Mouse (Mus musculus) forebrain, embryonic 12.5 days (tissue): ENCODE results near the gene Gm20532. TPM values are rescaled to one million over a fixed set of nuclear protein-coding genes. Genes with fewer than 3 reads are reported as not detected.
A peak's percentile ranks its signal among the peaks of the same experiment; 100 is the strongest.

Experiments used
- ATAC-seq: fragments of 200-750 bp; cut with Nextera tagmentation; 2 replicates; pipeline ENCODE4 v1.8.0; 2017; ENCODE audit warnings: moderate TSS enrichment; ENCODE audit not compliant: low FRiP score
- H3K27ac ChIP-seq: fragments of 300-500 bp; sonication (generic); 2 replicates; pipeline ENCODE4 v1.5.1; 2016; ENCODE audit warnings: mild to moderate bottlenecking
- H3K27me3 ChIP-seq: fragments of 300-500 bp; sonication (generic); 2 replicates; pipeline ENCODE4 v1.6.1; 2016; ENCODE audit warnings: mild to moderate bottlenecking
- H3K36me3 ChIP-seq: fragments of 300-500 bp; sonication (generic); replicated peaks from 2 replicates; pipeline ENCODE4 v1.6.1; 2016; ENCODE audit warnings: mild to moderate bottlenecking
- H3K4me1 ChIP-seq: fragments of 300-500 bp; sonication (generic); 2 replicates; pipeline ENCODE4 v1.6.1; 2016
- H3K4me2 ChIP-seq: fragments of 300-500 bp; sonication (generic); 2 replicates; pipeline ENCODE4 v1.6.1; 2016; ENCODE audit warnings: mild to moderate bottlenecking, moderate library complexity
- H3K4me3 ChIP-seq: fragments of 300-500 bp; sonication (generic); replicated peaks from 2 replicates; pipeline ENCODE4 v1.5.1; 2016; ENCODE audit warnings: mild to moderate bottlenecking
- H3K9ac ChIP-seq: fragments of 300-500 bp; sonication (generic); 2 replicates; pipeline ENCODE4 v1.6.1; 2016; ENCODE audit warnings: mild to moderate bottlenecking
- H3K9me3 ChIP-seq: fragments of 300-500 bp; sonication (generic); 2 replicates; pipeline ENCODE4 v1.6.1; 2016
- WGBS: fragments of 180-500 bp; shearing (Covaris S2); methylation state at CpG from one replicate; pipeline ENCODE4 v1.1.7; 2016; 5-methylcytosine and 5-hydroxymethylcytosine counted together
- polyA plus RNA-seq: library from polyadenylated mRNA; unstranded; fragments of >200 nt; fragmentation: Nextera tagmentation; extraction: Ambion mirVana; gene quantifications from 2 replicates; pipeline ENCODE4 v1.2.1, GENCODE M21; 2016

The Gm20532 gene
- not detected in 2 replicates for polyA plus RNA-seq

DNA sequence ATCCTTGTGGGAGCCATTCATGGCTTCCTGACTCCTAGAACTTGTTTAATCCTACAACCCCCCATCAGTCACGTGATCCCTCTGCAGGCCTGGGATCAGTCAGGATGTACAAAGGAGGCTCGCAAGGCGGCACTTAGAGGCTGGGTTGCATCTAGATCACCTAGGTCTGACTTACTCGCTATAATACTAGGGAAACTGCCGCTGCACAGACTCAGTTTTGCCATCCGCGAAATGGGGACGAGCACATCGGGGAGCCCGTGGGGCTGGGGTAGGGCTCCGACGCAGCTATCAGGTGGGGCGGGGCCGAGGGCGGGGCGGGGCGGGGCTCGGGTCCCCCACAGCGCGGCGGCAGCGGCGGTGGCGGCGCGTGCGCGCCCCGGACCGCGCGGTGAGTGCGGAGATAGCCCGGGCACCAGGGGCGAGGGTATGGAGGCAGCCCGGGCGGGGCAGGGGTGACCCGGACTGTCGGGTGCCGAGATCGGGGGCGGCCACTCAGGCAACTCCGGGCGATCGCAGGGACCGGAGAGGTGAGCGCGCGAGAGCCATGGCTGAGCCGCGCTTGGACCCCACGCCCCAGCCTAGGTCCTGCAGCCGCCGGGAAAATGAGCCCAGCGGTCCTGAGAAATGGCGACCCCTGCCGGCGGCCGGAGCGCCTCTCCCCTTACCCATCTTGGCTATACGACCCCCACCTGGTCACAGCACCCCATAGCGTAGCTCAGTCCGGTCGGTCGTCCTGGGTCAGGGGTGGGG is at the start of gene Gm20532:
Gene Gm20532, plus strand, starts transcription at position 346 of the 750 bp plus-strand sequence.
- peak within 1 kb of the TSS; percentile 21; the same call in 1 of the 2 replicates for H3K27ac ChIP-seq
- peak within 1 kb of the TSS; percentile 65 for H3K4me3 ChIP-seq
- under 1% methylated on average over 64 of the region's 65 CpGs for WGBS
- H3K4me1 ChIP-seq = peaks cover 10% of the 10 kb centered on the region; the same call in 1 of the 2 replicates
- H3K36me3 ChIP-seq = no peaks in the 10 kb centered on the region
- peak within 1 kb of the TSS; percentile 61 for H3K9ac ChIP-seq
- H3K9me3 ChIP-seq = no peaks in the 10 kb centered on the region
- peak; percentile 90 for ATAC-seq
- peaks cover 5% of the 10 kb centered on the region; the same call in 1 of the 2 replicates for H3K27me3 ChIP-seq
- peak within 1 kb of the TSS; percentile 75 for H3K4me2 ChIP-seq

DNA sequence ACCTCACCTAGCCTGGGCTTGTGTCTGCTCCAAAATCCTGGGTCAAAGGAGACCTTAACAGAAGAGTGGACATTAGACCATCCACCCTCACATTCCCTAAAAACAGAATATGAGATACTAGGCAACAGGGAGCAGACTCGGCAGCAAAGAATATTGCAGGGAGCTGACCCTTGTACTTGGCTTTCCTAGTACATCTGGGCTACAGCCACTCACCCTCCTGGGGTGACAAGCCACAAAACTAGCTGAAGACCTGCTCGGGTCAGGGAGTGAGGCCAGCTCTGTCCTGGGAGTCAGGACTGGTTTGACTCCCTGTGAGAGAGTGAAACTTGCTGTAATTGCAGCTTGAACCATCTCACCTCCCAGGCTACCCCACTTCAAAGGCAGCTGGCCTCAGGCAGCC is 46.9 kb upstream of the Gm20532 start:
- WGBS = 87% methylated on average over 2 of the region's 2 CpGs
- Histone ChIP-seq H3K27me3 (peaks cover 5% of the 10 kb centered on the region; the same call in 1 of the 2 replicates), H3K9me3 (no peaks in the 10 kb centered on the region), H3K27ac (no peak overlapping the region), H3K36me3 (no peaks in the 10 kb centered on the region), H3K4me1 (peaks cover 32% of the 10 kb centered on the region), H3K9ac (no peak overlapping the region), H3K4me2 (no peak overlapping the region), H3K4me3 (no peak overlapping the region)
- no peak for ATAC-seq

- no peak for ATAC-seq
- no peaks in the 10 kb centered on the region for H3K9me3 ChIP-seq
- peaks cover 5% of the 10 kb centered on the region; the same call in 1 of the 2 replicates for H3K27me3 ChIP-seq
- H3K27ac ChIP-seq = peak overlapping the region; percentile 46; the same call in 1 of the 2 replicates
- H3K9ac ChIP-seq = no peak overlapping the region
- WGBS = 21% methylated on average over 7 of the region's 7 CpGs
- H3K4me2 ChIP-seq = no peak overlapping the region
- H3K4me3 ChIP-seq = no peak overlapping the region
- H3K36me3 ChIP-seq = no peaks in the 10 kb centered on the region
- H3K4me1 ChIP-seq = peaks cover 25% of the 10 kb centered on the region
Measured at GRCm38 (mm10) chr2:26540721-26541120, 45.7 kb upstream of the Gm20532 start.

DNA sequence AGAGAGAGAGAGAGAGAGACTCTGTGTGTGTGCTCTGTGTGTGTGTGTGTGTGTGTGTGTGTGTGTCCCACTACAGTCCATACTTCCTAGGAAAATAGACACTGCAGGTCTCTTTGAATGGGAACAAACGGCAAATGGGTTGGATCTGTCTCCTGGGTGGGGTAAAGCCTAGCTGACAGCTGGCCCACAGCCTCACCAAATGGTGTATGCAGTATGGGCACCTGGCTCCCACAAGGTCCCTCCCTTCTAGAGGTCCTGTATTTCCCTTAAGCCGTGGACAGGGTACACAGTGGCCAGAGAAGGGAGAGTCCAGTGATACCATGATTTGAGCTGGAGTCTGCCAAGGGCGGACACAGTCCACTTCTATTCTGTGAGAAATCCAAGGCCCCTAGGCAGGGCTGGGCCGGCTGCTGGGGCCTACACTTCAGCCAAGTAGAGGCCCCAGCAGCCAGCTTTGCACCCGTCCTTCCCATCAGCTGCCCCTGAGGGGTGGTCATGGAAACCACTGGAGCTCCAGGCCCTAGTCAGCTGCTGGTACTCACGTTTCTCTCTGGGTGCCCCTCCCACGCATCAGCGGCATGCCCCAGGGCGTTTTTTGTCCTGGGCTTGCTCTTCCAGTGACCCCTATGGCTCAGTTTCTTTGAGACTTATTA is 45.1 kb upstream of the Gm20532 start:
- Histone ChIP-seq H3K27me3 (peaks cover 5% of the 10 kb centered on the region; the same call in 1 of the 2 replicates), H3K4me2 (no peak overlapping the region), H3K4me1 (peaks cover 18% of the 10 kb centered on the region), H3K4me3 (no peak overlapping the region), H3K9me3 (no peaks in the 10 kb centered on the region), H3K9ac (no peak overlapping the region), H3K36me3 (no peaks in the 10 kb centered on the region), H3K27ac (peak overlapping the region; percentile 27; the same call in 1 of the 2 replicates)
- 38% methylated on average over 9 of the region's 9 CpGs for WGBS
- no peak for ATAC-seq

- no peak for ATAC-seq
- Histone ChIP-seq H3K36me3 (no peaks in the 10 kb centered on the region), H3K27me3 (peaks cover 5% of the 10 kb centered on the region; the same call in 1 of the 2 replicates), H3K4me1 (peaks cover 30% of the 10 kb centered on the region), H3K9me3 (no peaks in the 10 kb centered on the region), H3K9ac (no peak overlapping the region), H3K27ac (no peak overlapping the region), H3K4me3 (no peak overlapping the region), H3K4me2 (no peak overlapping the region)
- 80% methylated on average over 4 of the region's 4 CpGs for WGBS
Measured at GRCm38 (mm10) chr2:26543155-26543554, 43.3 kb upstream of the Gm20532 start.

GRCm38 (mm10) chr2:26543768-26544167 is 42.7 kb upstream of the Gm20532 start:
- Histone ChIP-seq H3K9ac (no peak overlapping the region), H3K4me1 (peaks cover 30% of the 10 kb centered on the region), H3K4me2 (no peak overlapping the region), H3K4me3 (no peak overlapping the region), H3K27ac (no peak overlapping the region), H3K27me3 (peaks cover 5% of the 10 kb centered on the region; the same call in 1 of the 2 replicates), H3K36me3 (no peaks in the 10 kb centered on the region), H3K9me3 (no peaks in the 10 kb centered on the region)
- no peak for ATAC-seq
- WGBS = 93% methylated on average over 8 of the region's 8 CpGs

DNA sequence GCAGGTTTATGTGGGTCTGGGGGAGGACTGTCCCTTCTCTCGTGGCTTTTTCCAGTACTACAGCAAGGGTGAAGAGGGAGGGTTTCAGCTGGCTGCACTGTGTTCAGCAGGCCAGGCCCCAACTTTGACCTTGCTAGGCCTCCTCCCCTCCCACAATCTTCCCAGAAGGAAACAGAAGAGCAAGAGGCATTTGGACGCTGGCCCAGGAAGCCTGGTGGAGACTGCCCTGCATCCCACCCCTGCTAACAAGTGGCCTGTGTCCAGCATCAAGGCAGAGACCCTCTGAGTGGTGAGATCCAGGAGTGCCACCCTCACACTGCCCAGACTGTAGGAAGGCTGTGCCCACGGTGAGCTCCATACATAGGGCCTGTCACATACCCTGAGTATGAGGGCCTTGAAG is 42.2 kb upstream of the Gm20532 start:
- Histone ChIP-seq H3K4me1 (peaks cover 30% of the 10 kb centered on the region), H3K36me3 (no peaks in the 10 kb centered on the region), H3K27ac (no peak overlapping the region), H3K27me3 (peaks cover 5% of the 10 kb centered on the region; the same call in 1 of the 2 replicates), H3K9me3 (no peaks in the 10 kb centered on the region), H3K9ac (no peak overlapping the region), H3K4me2 (no peak overlapping the region), H3K4me3 (no peak overlapping the region)
- 89% methylated on average over 3 of the region's 3 CpGs for WGBS
- no peak for ATAC-seq

DNA sequence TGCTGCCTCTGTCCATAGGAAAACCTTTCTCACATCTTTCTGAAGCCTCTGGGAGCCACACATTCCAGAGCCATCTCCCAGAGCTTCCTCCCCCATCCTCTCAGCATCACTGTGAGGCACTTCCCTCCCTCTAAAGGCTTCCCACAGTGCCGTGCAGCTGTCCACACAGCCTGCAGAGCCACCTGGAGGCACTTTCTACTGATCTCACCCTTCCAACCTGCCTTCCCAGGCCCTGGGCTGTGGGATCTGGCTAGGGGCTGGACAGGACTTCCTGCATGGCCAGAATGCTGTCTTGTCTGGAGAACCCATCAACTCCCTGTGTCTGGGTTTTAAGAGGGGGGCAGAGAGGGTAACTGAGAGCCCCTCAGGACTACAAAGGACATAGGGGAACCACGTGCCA is 39.0 kb upstream of the Gm20532 start:
- H3K27me3 ChIP-seq = no peaks in the 10 kb centered on the region
- H3K9ac ChIP-seq = no peak overlapping the region
- no peak overlapping the region for H3K4me3 ChIP-seq
- H3K4me1 ChIP-seq = peaks cover 20% of the 10 kb centered on the region
- no peak overlapping the region for H3K27ac ChIP-seq
- ATAC-seq = no peak
- no peaks in the 10 kb centered on the region for H3K36me3 ChIP-seq
- no peaks in the 10 kb centered on the region for H3K9me3 ChIP-seq
- WGBS = 33% methylated on average over 2 of the region's 2 CpGs
- no peak overlapping the region for H3K4me2 ChIP-seq

DNA sequence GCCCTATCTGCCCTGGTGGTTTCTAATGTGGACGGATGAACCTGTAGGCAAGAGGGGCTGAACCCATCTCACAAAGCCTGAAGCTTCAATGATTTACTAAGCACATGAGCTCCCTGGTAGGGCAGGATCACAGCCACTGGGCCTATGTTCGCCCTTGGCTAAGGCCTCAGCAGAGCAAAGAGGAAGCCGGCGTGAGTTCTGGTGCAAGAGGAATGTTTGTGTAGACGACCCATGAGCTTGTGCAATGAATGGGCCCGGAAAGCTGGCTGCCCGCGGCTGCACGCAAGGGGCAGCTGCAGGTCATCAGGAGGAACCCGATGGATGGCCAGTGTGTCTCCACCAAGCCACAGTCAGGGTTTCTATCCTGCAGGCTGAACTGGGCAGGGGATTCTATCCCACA is 36.6 kb upstream of the Gm20532 start:
- peaks cover 20% of the 10 kb centered on the region for H3K4me1 ChIP-seq
- 90% methylated on average over 10 of the region's 10 CpGs for WGBS
- H3K27ac ChIP-seq = no peak overlapping the region
- no peak overlapping the region for H3K4me2 ChIP-seq
- no peak overlapping the region for H3K9ac ChIP-seq
- no peak for ATAC-seq
- no peak overlapping the region for H3K4me3 ChIP-seq
- H3K9me3 ChIP-seq = no peaks in the 10 kb centered on the region
- no peaks in the 10 kb centered on the region for H3K27me3 ChIP-seq
- no peaks in the 10 kb centered on the region for H3K36me3 ChIP-seq

- Histone ChIP-seq H3K4me1 (peaks cover 20% of the 10 kb centered on the region), H3K9ac (no peak overlapping the region), H3K36me3 (no peaks in the 10 kb centered on the region), H3K27me3 (no peaks in the 10 kb centered on the region), H3K27ac (no peak overlapping the region), H3K9me3 (no peaks in the 10 kb centered on the region), H3K4me2 (no peak overlapping the region), H3K4me3 (no peak overlapping the region)
- no peak for ATAC-seq
- WGBS = 75% methylated on average over 3 of the region's 3 CpGs
Measured at GRCm38 (mm10) chr2:26550205-26550604, 36.2 kb upstream of the Gm20532 start.

DNA sequence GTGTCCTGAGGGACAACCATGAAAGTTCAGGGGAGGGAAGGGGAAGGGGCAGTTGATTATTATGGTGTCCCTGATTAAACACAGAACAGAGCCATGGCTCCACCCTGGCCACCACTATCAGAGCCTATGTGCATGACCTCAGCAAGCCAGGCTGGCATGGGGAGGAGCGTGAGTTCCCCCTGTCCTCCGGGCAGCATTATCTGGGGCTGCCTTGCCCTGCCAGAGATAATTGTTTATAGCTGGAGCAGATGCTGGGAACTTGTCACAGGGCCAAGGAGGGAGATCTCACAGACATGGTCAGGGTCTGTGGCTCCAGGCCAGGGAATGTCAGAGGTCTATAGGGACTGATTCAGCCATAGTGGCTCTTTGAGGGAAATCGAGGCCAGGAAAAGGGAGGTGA is 35.7 kb upstream of the Gm20532 start:
- H3K4me2 ChIP-seq = no peak overlapping the region
- H3K9me3 ChIP-seq = no peaks in the 10 kb centered on the region
- no peak overlapping the region for H3K9ac ChIP-seq
- no peak overlapping the region for H3K4me3 ChIP-seq
- no peak for ATAC-seq
- H3K27ac ChIP-seq = no peak overlapping the region
- WGBS = 91% methylated on average over 3 of the region's 3 CpGs
- no peaks in the 10 kb centered on the region for H3K27me3 ChIP-seq
- peaks cover 20% of the 10 kb centered on the region for H3K4me1 ChIP-seq
- H3K36me3 ChIP-seq = no peaks in the 10 kb centered on the region

DNA sequence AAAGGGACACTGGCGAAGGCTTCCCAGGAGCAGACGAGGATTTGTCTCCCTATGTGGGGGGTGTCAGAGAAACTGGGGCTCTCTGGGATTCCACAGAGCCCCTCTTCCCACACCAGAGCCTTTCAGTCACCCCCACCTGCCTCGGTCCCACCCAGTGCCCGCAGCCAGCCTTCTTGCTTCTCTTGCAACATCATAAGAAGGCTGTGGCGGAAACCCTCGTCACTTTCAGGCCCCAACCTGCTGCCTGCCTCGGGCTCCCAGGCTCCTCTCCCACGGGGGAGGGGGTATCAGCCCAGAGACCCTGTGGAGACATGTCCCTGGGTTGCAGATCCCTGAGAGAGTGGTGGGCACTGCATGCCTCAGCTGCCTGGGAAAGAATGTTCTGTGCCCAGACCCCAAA is 35.0 kb upstream of the Gm20532 start:
- Histone ChIP-seq H3K27ac (no peak overlapping the region), H3K4me2 (no peak overlapping the region), H3K4me1 (peaks cover 20% of the 10 kb centered on the region), H3K9me3 (no peaks in the 10 kb centered on the region), H3K36me3 (no peaks in the 10 kb centered on the region), H3K4me3 (no peak overlapping the region), H3K27me3 (no peaks in the 10 kb centered on the region), H3K9ac (no peak overlapping the region)
- WGBS = 71% methylated on average over 8 of the region's 8 CpGs
- no peak for ATAC-seq
